Mouse (Mus musculus): ENCODE results near the gene Btbd7.

DNA sequence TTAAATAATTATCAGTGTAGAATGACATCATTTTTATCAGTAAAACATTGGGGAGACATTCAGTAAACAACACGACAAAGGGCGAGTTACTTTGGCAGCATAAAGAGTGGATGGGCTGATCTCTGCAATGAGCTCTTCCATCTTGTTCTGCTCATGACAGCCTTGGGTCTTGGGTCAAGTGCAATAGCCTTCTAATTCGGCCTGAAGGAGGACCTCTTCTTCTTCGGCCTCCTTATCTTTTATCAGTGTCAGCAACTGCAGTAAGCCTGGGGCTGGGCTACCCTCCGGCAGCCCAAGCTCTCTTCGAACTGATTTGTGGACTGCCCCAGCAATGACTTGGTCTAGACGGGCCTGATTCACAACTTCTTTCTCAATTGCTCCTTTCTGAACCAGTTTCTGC lies 136.2 kb downstream of the Btbd7 start:
- TF ChIP-seq POLR2A (IDR thresholded peaks at IDR 0.05; ENCODE audit: low read depth, low read length) (no peak), CTCF (IDR thresholded peaks at IDR 0.05; ENCODE audit: extremely low read depth, insufficient read length, insufficient replicate concordance, low read depth, low read length) (no peak)
